Mouse (Mus musculus) cerebral cortex, adult 2 months (tissue): ENCODE data around the gene Clec16a.

Source experiments
- WGBS: fragments of 180-500 bp; shearing (Covaris S2); methylation state at CpG from one replicate; pipeline ENCODE4 v1.1.7; 2018; 5-methylcytosine and 5-hydroxymethylcytosine counted together

The Clec16a gene

DNA sequence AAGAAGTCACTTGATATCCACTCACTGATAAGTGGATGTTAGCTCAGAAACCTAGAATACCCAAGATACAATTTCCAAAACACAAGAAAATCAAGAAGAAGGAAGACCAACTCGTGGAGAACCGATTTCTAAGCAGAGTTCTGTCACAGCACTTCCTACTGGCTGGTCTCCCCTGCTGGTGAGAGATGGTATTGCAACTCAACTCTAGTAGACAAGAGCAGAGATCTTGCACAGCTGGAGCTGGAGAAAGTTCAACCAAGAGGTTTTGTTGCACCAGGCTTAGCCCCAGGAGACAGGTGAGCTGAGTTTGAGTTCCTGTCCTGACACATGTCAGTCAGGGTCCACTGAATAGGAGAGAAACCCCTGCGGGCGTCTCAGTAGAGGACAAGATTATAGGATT is 222.0 kb downstream of the Clec16a start:
- 35% methylated on average over 4 of the region's 4 CpGs for WGBS

DNA sequence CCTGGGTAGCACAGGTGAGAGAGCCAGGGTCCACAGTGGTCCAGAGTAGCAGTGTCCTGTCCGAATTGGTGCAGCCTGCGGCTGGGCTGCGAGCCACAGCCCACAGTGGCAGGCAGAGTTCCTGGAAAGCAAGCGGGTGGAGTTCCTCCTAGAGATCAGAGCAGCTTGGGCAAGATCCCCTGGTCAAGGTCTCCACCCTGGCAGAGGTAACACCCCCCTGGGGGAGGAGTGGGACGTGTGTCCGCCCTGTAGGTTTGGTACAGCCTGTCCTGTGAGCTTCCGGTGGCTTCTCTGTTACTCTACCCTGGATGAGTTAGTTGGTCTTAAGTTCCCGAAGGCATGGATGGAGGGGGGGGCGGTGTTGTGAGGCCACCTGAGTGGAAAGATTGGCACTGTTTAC is 223.7 kb downstream of the Clec16a start:
- 68% methylated on average over 9 of the region's 9 CpGs for WGBS

DNA sequence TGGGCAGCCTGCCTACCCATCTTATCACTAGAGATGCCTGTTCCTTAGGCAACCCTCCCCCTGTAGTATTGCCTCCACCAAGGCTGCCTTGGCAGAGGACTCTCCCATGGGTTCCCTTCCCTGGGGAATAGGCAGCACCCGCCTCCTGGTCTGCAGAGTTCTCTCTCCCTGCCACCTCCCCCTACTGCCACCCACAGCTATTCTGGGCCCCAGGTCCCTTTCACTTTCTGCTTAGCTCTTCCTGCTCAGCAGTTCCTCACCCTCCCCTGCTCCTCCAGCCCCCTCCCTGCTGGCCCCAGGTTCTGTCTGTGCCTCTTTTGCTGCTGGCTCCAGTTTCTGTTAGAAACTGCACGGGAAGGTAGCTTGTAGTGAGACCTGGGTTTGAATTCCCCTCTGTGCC is 224.5 kb downstream of the Clec16a start:
- WGBS, result 44% methylated on average over 2 of the region's 2 CpGs

- 54% methylated on average over 4 of the region's 4 CpGs for WGBS
These were observed 225.6 kb downstream of the Clec16a start for GRCm38 (mm10) chr16:10770531-10771325.

DNA sequence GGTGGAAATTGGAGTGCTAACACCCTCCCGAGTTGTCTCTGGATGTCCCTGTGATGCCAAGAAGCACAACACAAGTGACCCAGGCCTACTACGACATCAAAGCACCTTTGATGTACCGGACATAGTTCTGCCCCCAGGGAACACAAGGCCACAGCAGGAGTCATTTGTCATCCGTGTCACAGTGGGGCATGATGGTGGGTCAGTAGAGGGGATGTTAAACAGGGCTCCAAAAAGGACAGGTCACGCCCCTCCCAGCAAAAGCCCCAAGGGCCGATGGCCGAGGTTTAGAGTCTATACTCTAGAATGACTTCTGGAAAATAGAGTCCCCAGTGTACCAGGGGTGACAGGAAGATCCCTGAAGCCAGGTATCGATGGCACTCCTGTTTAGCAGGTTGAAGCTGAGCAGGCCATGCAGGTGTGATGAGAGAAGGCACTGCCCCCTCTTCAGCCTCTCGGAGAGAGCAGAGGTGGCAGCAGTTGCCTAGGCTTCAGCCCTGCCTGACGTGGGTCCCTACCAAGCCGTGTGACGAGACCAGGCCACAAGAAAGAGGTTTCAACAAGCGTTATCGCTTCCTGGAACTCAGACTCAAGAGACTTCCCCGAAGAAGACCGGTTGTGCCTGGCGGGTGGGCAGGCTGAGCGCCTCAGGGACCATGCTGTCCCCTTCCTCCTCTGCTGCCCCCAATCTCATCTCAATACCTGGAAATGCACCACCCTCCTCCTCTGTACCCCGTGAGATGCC is 226.8 kb downstream of the Clec16a start:
- WGBS, result 86% methylated on average over 19 of the region's 19 CpGs

DNA sequence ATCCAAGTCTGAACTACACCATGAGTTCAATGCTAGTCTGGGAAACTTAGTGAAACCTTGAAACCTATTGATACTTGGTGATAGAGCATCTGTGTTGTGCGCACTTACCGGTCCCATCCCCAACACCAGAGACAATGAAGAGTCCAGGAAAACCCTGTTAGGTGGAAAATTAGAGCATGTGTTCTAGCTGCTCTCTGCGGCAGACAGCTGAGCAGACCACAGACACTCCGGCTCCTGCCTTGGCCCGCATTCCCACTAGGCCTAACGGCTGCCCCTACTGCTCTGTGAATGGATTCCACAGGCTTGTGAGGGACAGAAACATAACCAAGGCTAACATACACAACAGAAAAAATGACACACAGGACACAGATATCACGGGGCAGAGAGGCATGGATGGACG is 228.4 kb downstream of the Clec16a start:
- 94% methylated on average over 8 of the region's 8 CpGs for WGBS

DNA sequence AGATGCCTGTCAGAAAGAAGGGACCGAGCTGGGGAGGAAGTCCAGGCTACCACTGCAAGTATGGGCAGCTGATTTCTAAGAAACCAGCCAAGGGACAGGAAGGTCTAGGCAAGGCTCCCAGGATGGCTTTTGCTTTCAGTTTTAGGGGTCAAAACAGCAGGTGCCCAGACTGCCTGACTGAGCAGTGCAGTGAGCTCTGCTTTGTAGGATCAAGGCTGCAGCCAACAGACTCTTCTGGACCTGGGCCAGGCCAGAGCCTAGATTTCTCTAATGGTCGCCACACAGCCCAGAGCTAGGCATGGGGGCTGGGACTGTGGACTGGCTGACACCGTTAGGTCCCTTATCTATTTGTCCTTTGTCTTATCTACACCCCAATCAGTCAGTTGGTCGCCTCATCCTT is 229.6 kb downstream of the Clec16a start:
- 85% methylated on average over 4 of the region's 4 CpGs for WGBS

DNA sequence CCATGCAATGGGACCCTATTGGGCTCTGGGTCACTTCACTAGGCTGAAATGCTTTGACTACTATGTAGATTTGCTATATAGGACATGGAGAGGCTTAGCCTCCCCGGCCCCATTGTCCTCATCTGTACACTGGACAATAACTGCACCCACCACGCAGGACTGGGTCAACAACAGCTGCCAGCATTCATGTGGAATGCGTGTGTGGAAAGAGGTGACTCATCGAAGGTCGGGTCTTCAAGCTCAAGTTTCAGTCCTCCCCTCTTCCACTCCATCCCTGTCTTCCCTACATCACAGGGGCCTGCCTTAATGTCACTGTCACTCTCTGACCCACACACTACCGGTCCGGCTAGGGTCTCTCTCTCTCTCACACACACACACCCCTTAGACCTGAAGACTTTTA is 231.2 kb downstream of the Clec16a start:
- WGBS, result 74% methylated on average over 7 of the region's 7 CpGs

DNA sequence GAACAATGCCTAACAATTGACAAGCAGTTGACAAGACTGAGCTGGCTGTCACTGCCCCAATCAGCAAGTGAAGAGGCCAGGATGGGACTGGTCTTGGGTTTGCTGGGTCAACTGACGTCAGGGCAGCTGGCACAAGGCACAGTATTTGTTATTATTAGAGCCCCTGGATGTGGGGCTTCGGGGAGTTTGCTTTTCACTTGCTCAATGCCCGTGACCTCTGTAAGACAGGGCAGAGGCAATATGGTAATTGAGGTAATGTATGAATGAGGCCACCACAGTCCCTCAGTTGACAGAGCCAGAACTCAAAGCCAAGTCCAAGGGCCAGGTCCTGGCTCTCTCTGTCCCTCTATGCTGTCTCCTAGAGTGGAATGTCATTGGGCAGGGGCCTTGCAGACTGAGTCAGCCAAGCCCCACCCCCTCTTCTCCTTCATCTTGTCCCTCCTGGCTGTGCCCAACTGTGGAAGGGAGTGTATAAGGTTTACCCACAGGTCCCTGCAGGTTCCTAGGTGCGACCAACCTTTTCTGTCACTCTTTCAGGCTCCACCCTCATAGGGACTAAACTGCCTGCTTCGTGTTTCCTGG is 232.5 kb downstream of the Clec16a start:
- WGBS, result 87% methylated on average over 5 of the region's 5 CpGs

GRCm38 (mm10) chr16:10780631-10781120 is 235.5 kb downstream of the Clec16a start:
- 73% methylated on average over 5 of the region's 5 CpGs for WGBS

GRCm38 (mm10) chr16:10781862-10782371 is 236.8 kb downstream of the Clec16a start:
- 85% methylated on average over 9 of the region's 9 CpGs for WGBS

GRCm38 (mm10) chr16:10782377-10783151 is 237.4 kb downstream of the Clec16a start:
- 86% methylated on average over 6 of the region's 6 CpGs for WGBS

GRCm38 (mm10) chr16:10783152-10783434 is 238.0 kb downstream of the Clec16a start:
- WGBS, result 67% methylated on average over 1 of the region's 1 CpGs

DNA sequence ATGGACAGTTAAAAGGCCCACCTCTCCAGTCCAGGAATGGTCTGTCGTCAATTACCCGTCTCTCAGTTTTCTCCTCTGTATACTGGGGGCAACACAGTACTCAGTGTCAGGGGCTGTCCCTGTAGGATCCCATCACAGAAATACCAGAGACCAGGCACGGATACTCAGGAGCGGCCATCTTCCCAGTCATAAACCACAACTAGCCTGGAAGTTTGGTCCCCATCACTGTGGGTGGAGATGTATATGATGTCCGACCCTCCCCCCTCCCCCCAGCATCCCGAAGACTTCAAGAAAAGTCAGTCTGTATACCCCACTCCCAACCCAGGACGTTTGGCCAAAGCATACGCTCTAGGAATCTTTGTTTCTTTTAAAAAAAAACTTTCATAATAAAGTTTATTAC is 238.3 kb downstream of the Clec16a start:
- WGBS, result 83% methylated on average over 8 of the region's 8 CpGs

DNA sequence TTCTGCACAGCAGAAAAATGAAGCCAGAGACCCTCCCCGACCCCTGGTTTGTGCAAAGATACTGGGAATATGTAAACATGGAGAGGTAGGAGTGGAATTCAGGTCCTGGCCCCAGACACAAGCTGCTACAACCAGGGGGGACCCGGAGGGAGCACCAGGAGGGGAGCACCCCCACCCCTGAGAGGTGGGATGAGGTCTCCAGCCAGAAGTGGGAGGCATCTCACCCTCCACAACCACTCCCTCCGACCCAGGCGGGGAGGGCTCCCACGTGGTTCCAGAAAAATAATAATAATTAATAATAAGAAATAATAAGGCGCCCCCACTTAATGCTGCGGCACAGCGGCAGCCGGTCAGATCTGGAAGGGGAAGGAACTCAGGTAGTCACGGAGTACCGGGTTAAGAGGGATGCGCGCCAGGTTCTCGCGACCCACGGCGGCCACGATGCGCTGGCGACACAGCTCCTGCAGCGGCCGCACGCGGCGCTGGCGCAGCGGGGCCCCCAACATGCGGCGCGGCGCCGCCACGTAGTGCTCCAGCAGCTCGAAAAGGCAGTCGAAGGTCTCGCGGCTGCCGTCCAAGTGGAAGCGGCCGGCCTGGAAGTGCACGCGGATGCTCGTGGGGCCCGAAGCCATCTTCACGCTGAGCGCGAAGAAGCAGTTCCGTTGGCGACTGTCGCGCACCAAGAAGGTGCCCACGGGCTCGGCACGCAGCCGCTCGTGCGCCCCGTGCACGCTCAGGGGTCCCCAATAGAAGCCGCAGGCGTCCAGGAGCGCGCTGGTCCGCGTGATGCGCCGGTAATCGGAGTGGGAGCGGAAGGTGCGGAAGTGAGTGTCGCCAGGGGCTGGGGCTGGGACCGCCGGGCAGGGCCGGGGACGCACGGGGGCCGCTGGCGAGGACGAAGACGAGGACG is 239.0 kb downstream of the Clec16a start:
- WGBS, result 2% methylated on average over 81 of the region's 81 CpGs

DNA sequence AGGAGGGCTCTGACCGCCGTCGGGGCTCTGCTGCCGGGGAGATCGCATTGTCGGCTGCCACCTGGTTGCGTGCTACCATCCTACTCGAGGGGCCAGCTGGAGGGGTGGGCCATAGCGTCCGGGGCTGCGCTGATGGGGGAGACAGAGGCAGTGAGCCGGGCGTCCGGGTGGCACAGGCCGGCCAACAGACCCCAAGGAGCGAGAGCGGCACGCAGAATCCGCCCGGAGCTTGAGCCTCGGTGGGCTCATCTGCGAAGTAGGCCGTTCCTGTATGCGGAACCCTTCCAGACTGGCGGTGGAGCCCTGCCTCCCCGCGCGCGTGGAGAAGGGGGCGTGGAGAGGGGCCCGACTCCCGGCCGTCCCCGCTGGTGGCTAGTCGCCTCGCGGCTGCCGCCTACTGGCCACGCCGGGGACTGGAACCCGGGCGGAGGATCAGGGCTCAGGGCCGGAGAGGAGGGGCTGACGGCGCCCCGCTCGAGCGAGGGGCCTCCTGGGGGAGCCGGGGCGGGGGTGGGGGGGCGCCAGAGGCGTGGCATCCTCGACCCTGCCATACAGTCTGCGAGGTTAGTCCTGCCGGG is 239.7 kb downstream of the Clec16a start:
- WGBS, result under 1% methylated on average over 48 of the region's 55 CpGs

- WGBS, result under 1% methylated on average over 58 of the region's 59 CpGs
These were observed 240.5 kb downstream of the Clec16a start, which contains the start of gene Socs1 for GRCm38 (mm10) chr16:10785371-10786231. Gene Socs1 (minus strand): TSS chr16:10785536.

- 2% methylated on average over 9 of the region's 9 CpGs for WGBS
These were observed 241.1 kb downstream of the Clec16a start for GRCm38 (mm10) chr16:10786288-10786687.

- 71% methylated on average over 4 of the region's 4 CpGs for WGBS
These were observed 241.8 kb downstream of the Clec16a start for GRCm38 (mm10) chr16:10786782-10787547.
